Mouse (Mus musculus): Measurements from ENCODE around the gene Glis3. TPM values are rescaled to one million over a fixed set of nuclear protein-coding genes. Genes with fewer than 3 reads are reported as not detected.

Glis3 gene
- polyA plus RNA-seq, 1 experiment from 2014 or later, result 0.27 TPM

DNA sequence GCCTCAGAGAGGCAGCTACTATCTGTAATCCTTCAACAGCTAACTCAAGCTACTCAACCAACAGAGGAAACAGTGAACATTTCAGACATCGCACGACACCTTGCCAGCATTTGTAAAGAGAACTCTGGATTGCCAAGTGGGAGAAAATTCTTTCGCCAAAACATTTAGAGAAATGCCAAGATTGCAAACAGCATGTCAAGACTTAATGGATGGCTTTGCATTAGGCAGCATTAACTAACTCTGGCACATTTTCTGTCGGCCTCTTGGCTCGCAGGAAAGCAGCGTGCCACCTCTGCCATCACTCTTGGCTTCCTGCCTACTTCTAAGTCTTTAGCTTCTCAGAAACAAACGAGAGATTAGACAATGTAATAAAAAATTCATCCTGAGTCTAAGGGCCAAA lies 336.2 kb downstream of the Glis3 start:
- Histone ChIP-seq H3K36me3 (ENCODE audit: control insufficient read depth, insufficient read depth) (no peaks in the 10 kb centered on the region), H3K9ac (ENCODE audit: low read depth, low read length) (no peak overlapping the region), H3K4me2 (ENCODE audit: low read depth, low read length) (no peak overlapping the region), H3K4me3 (ENCODE audit: low read depth, low read length) (no peak overlapping the region), H3K4me1 (ENCODE audit: control insufficient read depth, low read depth, low read length) (no peaks in the 10 kb centered on the region), H3K27me3 (ENCODE audit: control insufficient read depth, insufficient read depth, low read depth, low read length) (no peaks in the 10 kb centered on the region), H3K27ac (ENCODE audit: low read length) (no peak overlapping the region), H3K9me3 (replicated peaks; ENCODE audit: control insufficient read depth, low read length) (no peaks in the 10 kb centered on the region)
- WGBS (ENCODE audit: insufficient replicate concordance), result 58% methylated on average over 7 of the region's 7 CpGs
- ATAC-seq (ENCODE audit: low read depth), result no peak

DNA sequence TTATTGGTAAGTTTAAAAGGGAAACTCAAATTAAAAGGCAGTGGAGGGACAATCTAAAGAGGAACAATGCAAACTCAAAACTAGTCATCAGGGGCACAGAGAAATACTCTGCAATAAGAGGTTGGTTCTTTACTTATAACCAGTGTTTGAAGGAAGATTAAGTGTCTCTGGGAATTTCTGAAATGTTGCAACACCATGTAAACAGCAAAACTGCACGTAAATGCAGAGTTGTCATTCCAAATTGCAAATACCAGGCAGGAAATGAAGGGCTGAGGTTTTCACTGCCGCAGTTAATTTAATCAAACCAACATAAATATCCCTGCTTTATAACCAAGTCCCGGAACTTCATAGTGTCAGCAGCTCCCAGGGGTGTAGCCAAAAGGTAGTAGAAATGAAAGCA lies 342.3 kb downstream of the Glis3 start:
- Histone ChIP-seq H3K27ac (ENCODE audit: low read length) (no peak overlapping the region), H3K27me3 (ENCODE audit: control insufficient read depth, insufficient read depth, low read depth, low read length) (no peaks in the 10 kb centered on the region), H3K9ac (ENCODE audit: low read depth, low read length) (no peak overlapping the region), H3K4me1 (ENCODE audit: control insufficient read depth, low read depth, low read length) (no peaks in the 10 kb centered on the region), H3K4me2 (ENCODE audit: low read depth, low read length) (no peak overlapping the region), H3K36me3 (ENCODE audit: control insufficient read depth, insufficient read depth) (no peaks in the 10 kb centered on the region), H3K4me3 (ENCODE audit: low read depth, low read length) (no peak overlapping the region), H3K9me3 (replicated peaks; ENCODE audit: control insufficient read depth, low read length) (no peaks in the 10 kb centered on the region)
- no peak for ATAC-seq (ENCODE audit: low read depth)
- WGBS (ENCODE audit: insufficient replicate concordance), result 60% methylated on average over 3 of the region's 3 CpGs

DNA sequence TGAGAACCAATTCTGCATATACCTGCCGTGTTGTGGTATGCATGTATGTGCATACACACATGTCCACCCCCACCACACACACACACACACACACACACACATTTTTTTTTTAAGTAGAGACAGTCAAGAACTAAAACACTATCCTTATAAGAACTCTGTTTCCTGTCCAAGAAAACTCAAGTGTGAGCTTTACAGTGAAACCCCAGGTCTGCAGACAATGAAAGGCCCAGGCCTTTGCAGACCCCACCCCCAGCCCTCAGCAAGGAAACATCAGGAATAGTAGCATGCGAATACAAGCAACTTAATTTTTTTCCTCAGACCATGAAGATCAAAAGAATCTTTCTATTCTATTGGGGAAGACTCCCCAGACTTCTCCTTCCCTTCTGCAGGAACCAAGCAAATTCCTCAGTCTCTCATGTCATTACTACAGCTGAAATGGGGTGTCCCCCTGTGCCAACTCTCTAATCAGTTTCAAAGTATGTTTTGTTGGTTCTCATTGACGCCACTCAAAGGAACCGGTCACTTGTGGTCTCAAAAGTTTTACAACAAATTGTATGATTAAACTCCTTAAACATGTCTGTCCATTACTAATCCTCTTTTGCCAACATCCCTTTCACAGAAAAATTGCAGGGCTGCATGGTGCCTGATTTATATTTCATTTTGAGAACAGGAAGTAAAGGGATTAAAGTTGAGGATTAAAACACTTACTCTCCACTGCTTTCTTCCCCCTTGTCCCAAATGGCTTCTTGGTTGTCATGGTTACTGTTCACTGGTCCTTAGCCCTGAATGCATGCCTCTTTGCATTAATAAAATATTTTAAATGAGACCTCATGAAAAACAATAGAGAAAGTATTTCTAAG lies 343.0 kb downstream of the Glis3 start:
- Histone ChIP-seq H3K27me3 (ENCODE audit: control insufficient read depth, insufficient read depth, low read depth, low read length) (no peaks in the 10 kb centered on the region), H3K9ac (ENCODE audit: low read depth, low read length) (no peak overlapping the region), H3K9me3 (replicated peaks; ENCODE audit: control insufficient read depth, low read length) (no peaks in the 10 kb centered on the region), H3K4me2 (ENCODE audit: low read depth, low read length) (no peak overlapping the region), H3K27ac (ENCODE audit: low read length) (no peak overlapping the region), H3K36me3 (ENCODE audit: control insufficient read depth, insufficient read depth) (no peaks in the 10 kb centered on the region), H3K4me1 (ENCODE audit: control insufficient read depth, low read depth, low read length) (no peaks in the 10 kb centered on the region), H3K4me3 (ENCODE audit: low read depth, low read length) (no peak overlapping the region)
- no peak for ATAC-seq (ENCODE audit: low read depth)
- 61% methylated on average over 4 of the region's 4 CpGs for WGBS (ENCODE audit: insufficient replicate concordance)

GRCm38 (mm10) chr19:28335890-28336289 lies 344.0 kb downstream of the Glis3 start:
- no peaks in the 10 kb centered on the region for H3K9me3 ChIP-seq (replicated peaks; ENCODE audit: control insufficient read depth, low read length)
- H3K9ac ChIP-seq (ENCODE audit: low read depth, low read length), result no peak overlapping the region
- H3K27ac ChIP-seq (ENCODE audit: low read length), result no peak overlapping the region
- H3K4me1 ChIP-seq (ENCODE audit: control insufficient read depth, low read depth, low read length), result no peaks in the 10 kb centered on the region
- 63% methylated on average over 8 of the region's 8 CpGs for WGBS (ENCODE audit: insufficient replicate concordance)
- no peaks in the 10 kb centered on the region for H3K27me3 ChIP-seq (ENCODE audit: control insufficient read depth, insufficient read depth, low read depth, low read length)
- H3K4me2 ChIP-seq (ENCODE audit: low read depth, low read length), result no peak overlapping the region
- no peaks in the 10 kb centered on the region for H3K36me3 ChIP-seq (ENCODE audit: control insufficient read depth, insufficient read depth)
- ATAC-seq (ENCODE audit: low read depth), result no peak
- H3K4me3 ChIP-seq (ENCODE audit: low read depth, low read length), result no peak overlapping the region

- Histone ChIP-seq H3K4me1 (ENCODE audit: control insufficient read depth, low read depth, low read length) (no peaks in the 10 kb centered on the region), H3K27me3 (ENCODE audit: control insufficient read depth, insufficient read depth, low read depth, low read length) (no peaks in the 10 kb centered on the region), H3K9me3 (replicated peaks; ENCODE audit: control insufficient read depth, low read length) (no peaks in the 10 kb centered on the region), H3K4me3 (ENCODE audit: low read depth, low read length) (no peak overlapping the region), H3K27ac (ENCODE audit: low read length) (no peak overlapping the region), H3K36me3 (ENCODE audit: control insufficient read depth, insufficient read depth) (no peaks in the 10 kb centered on the region), H3K9ac (ENCODE audit: low read depth, low read length) (no peak overlapping the region), H3K4me2 (ENCODE audit: low read depth, low read length) (no peak overlapping the region)
- ATAC-seq (ENCODE audit: low read depth), result no peak
- 57% methylated on average over 11 of the region's 11 CpGs for WGBS (ENCODE audit: insufficient replicate concordance)
Observed at GRCm38 (mm10) chr19:28333007-28333766, 346.7 kb downstream of the Glis3 start.

DNA sequence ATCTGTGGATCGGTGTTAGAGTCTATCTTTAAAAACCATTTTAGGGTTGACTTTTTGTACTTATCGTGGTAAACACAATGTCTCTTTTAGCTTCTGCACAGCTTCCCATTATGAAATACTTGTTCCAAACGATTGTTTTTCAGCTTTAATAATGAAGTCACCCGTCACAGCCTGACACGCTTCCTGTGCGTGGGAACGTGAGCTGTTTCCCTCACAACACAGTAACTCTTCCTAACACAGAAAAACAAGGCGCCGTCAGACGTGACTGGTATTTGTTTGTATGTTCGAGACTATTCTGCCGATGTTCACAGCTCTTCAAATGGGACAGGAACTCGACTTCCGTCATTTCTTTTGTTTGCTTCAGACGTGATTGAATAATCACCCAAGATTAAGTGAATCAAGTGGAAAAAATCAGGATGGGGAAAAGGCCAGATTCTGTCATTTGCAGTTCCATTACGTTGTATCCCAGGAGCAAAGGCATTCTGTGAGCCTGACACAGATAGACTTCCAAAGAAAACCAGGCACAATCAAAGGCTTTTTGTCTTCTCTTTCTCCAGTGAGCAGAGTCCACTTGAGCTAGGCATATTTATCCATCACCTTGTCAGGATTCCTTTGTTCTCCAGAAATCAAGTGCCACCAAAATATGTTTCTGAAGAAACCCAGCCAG lies 351.3 kb downstream of the Glis3 start:
- ATAC-seq (ENCODE audit: low read depth), result no peak
- H3K9me3 ChIP-seq (replicated peaks; ENCODE audit: control insufficient read depth, low read length), result no peaks in the 10 kb centered on the region

DNA sequence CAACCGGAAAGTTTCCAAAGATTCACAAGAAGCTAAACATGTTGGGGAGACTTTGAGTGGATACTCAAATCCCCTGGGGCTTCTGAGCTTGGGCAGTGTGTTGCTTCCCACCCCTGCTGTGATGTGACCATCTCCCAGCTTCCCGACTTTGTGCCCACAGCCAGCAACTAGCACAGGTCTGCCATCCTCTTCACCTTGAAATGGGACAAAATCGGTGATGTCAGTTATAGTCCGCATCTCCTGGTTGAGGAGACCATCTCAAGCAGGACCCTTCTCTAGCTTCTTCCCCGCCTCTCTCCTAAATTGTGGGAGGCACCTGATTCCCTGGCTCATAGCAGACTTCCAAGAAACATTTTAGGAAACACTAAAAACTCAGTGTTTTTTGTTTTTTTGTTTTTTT lies 352.3 kb downstream of the Glis3 start:
- Histone ChIP-seq H3K9me3 (replicated peaks; ENCODE audit: control insufficient read depth, low read length) (no peaks in the 10 kb centered on the region), H3K4me1 (ENCODE audit: control insufficient read depth, low read depth, low read length) (no peaks in the 10 kb centered on the region), H3K27ac (ENCODE audit: low read length) (no peak overlapping the region), H3K9ac (ENCODE audit: low read depth, low read length) (no peak overlapping the region), H3K4me3 (ENCODE audit: low read depth, low read length) (no peak overlapping the region), H3K36me3 (ENCODE audit: control insufficient read depth, insufficient read depth) (no peaks in the 10 kb centered on the region), H3K27me3 (ENCODE audit: control insufficient read depth, insufficient read depth, low read depth, low read length) (no peaks in the 10 kb centered on the region), H3K4me2 (ENCODE audit: low read depth, low read length) (no peak overlapping the region)
- WGBS (ENCODE audit: insufficient replicate concordance), result 59% methylated on average over 5 of the region's 5 CpGs
- ATAC-seq (ENCODE audit: low read depth), result no peak

More for the DNA sequence above, 351.3 kb downstream of the Glis3 start:
- Histone ChIP-seq H3K4me2 (ENCODE audit: low read depth, low read length) (no peak overlapping the region), H3K27me3 (ENCODE audit: control insufficient read depth, insufficient read depth, low read depth, low read length) (no peaks in the 10 kb centered on the region), H3K4me1 (ENCODE audit: control insufficient read depth, low read depth, low read length) (no peaks in the 10 kb centered on the region), H3K9ac (ENCODE audit: low read depth, low read length) (no peak overlapping the region), H3K36me3 (ENCODE audit: control insufficient read depth, insufficient read depth) (no peaks in the 10 kb centered on the region), H3K4me3 (ENCODE audit: low read depth, low read length) (no peak overlapping the region), H3K27ac (ENCODE audit: low read length) (no peak overlapping the region)
- WGBS (ENCODE audit: insufficient replicate concordance), result 57% methylated on average over 16 of the region's 16 CpGs

DNA sequence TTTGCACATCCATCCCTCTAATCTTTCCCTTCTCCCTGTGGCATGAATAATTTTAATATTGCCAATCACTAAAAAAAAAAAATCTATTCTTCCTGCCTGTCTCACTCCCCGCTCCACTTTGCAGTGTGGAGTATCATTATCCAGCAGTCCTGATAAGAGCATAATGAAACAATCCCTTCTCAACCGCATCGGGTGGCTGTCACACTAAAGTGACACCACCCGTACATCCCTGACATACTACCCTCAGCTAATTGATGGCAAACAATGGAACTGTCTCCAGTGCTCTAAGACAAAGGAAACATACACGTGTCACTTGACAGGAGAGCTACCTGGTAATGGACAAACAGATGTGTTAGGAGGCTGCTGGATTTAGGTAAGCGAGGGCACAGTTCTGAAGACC lies 373.8 kb downstream of the Glis3 start:
- no peak overlapping the region for H3K27ac ChIP-seq (ENCODE audit: low read length)
- no peaks in the 10 kb centered on the region for H3K4me1 ChIP-seq (ENCODE audit: control insufficient read depth, low read depth, low read length)
- no peaks in the 10 kb centered on the region for H3K27me3 ChIP-seq (ENCODE audit: control insufficient read depth, insufficient read depth, low read depth, low read length)
- no peaks in the 10 kb centered on the region for H3K36me3 ChIP-seq (ENCODE audit: control insufficient read depth, insufficient read depth)
- no peaks in the 10 kb centered on the region for H3K9me3 ChIP-seq (replicated peaks; ENCODE audit: control insufficient read depth, low read length)
- H3K4me2 ChIP-seq (ENCODE audit: low read depth, low read length), result no peak overlapping the region
- H3K9ac ChIP-seq (ENCODE audit: low read depth, low read length), result no peak overlapping the region
- H3K4me3 ChIP-seq (ENCODE audit: low read depth, low read length), result no peak overlapping the region
- ATAC-seq (ENCODE audit: low read depth), result no peak
- WGBS (ENCODE audit: insufficient replicate concordance), result 50% methylated on average over 6 of the region's 6 CpGs

GRCm38 (mm10) chr19:28305510-28305909 lies 374.4 kb downstream of the Glis3 start:
- no peak overlapping the region for H3K27ac ChIP-seq (ENCODE audit: low read length)
- no peaks in the 10 kb centered on the region for H3K27me3 ChIP-seq (ENCODE audit: control insufficient read depth, insufficient read depth, low read depth, low read length)
- WGBS (ENCODE audit: insufficient replicate concordance), result 42% methylated on average over 4 of the region's 4 CpGs
- no peaks in the 10 kb centered on the region for H3K4me1 ChIP-seq (ENCODE audit: control insufficient read depth, low read depth, low read length)
- H3K4me2 ChIP-seq (ENCODE audit: low read depth, low read length), result no peak overlapping the region
- ATAC-seq (ENCODE audit: low read depth), result no peak
- no peak overlapping the region for H3K4me3 ChIP-seq (ENCODE audit: low read depth, low read length)
- H3K9ac ChIP-seq (ENCODE audit: low read depth, low read length), result no peak overlapping the region
- H3K36me3 ChIP-seq (ENCODE audit: control insufficient read depth, insufficient read depth), result no peaks in the 10 kb centered on the region
- no peaks in the 10 kb centered on the region for H3K9me3 ChIP-seq (replicated peaks; ENCODE audit: control insufficient read depth, low read length)

Measured in liver, embryonic 16.5 days (tissue).